Mouse (Mus musculus): ENCODE measurements around the gene Alyref2. TPM values are rescaled to one million over a fixed set of nuclear protein-coding genes. Genes with fewer than 3 reads are reported as not detected.

Alyref2 gene
- polyA plus RNA-seq, 1 experiment from 2014 or later, result 9.3 TPM

DNA sequence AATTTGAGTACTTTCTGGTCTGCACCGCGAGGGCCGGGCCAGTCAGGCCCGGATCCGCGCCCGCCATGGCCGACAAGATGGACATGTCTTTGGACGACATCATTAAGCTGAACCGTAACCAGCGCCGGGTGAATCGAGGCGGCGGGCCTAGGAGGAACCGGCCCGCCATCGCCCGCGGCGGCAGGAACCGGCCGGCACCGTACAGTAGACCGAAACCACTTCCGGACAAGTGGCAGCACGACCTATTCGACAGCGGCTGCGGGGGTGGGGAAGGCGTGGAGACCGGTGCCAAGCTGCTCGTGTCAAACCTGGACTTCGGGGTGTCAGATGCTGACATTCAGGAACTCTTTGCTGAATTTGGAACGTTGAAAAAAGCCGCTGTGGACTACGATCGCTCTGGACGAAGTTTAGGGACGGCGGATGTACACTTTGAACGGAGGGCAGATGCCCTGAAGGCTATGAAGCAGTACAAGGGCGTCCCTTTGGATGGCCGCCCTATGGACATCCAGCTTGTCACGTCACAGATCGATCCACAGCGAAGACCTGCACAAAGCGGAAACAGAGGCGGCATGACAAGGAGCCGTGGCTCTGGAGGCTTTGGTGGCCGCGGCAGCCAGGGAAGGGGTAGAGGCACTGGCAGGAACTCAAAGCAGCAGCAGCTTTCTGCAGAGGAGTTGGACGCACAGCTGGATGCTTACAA, 464 bp downstream of the Alyref2 start:
- DNase-seq (ENCODE audit: low spot score), result peak; percentile 74
- Histone ChIP-seq H3K9me3 (no peaks in the 10 kb centered on the region), H3K36me3 (replicated peaks) (no peaks in the 10 kb centered on the region), H3K27me3 (replicated peaks; ENCODE audit: low read depth, poor library complexity, severe bottlenecking) (no peaks in the 10 kb centered on the region), H3K4me1 (peaks cover 13% of the 10 kb centered on the region), H3K27ac (replicated peaks) (peak overlapping the region; percentile 90), H3K4me3 (peak overlapping the region; percentile 71)
- under 1% methylated on average over 53 of the region's 53 CpGs for WGBS

DNA sequence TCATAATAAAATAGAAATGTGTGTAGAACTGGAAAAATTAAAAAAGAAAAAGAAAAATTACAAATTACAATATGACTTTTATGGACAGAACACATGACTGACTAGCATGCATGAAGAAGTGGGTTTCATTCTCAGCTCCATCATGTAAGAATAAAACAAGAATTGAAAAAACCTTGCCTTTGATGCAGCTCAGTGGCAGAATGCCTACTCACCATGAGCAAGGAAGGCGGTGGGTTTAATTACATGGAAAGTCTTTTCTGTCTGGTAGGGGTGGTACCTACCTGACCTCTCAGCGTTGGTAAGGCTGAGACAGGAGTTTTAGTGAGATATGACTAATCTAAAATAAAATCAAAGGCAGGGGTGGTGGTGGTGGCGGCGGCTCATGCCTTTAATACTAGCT, 1.3 kb downstream of the Alyref2 start:
- no peaks in the 10 kb centered on the region for H3K27me3 ChIP-seq (replicated peaks; ENCODE audit: low read depth, poor library complexity, severe bottlenecking)
- peaks cover 11% of the 10 kb centered on the region for H3K4me1 ChIP-seq
- H3K9me3 ChIP-seq, result no peaks in the 10 kb centered on the region
- no peak overlapping the region for H3K27ac ChIP-seq (replicated peaks)
- DNase-seq (ENCODE audit: low spot score), result no peak
- H3K36me3 ChIP-seq (replicated peaks), result no peaks in the 10 kb centered on the region
- 86% methylated on average over 4 of the region's 4 CpGs for WGBS
- H3K4me3 ChIP-seq, result peak overlapping the region; percentile 71

DNA sequence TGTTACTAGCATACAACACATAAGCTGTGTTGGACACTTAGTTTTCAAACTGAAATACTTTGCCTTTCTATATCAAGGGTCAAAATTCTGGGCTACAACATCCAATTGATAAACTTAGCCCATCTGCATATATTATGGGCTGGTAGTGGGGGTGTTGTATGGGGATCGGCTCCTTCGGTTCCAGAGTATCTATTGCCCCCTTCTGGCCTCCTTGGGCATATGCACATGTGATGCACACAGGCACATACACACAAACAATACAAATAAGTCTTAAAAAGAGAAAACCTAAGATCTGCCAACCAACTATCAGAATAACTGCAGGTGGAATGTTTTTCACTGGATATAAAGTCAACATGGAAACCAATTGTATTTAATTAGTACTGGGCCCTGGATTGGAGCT, 10.0 kb downstream of the Alyref2 start:
- Histone ChIP-seq H3K27ac (replicated peaks) (no peak overlapping the region), H3K9me3 (no peaks in the 10 kb centered on the region), H3K27me3 (replicated peaks; ENCODE audit: low read depth, poor library complexity, severe bottlenecking) (no peaks in the 10 kb centered on the region), H3K4me1 (no peaks in the 10 kb centered on the region), H3K36me3 (replicated peaks) (no peaks in the 10 kb centered on the region), H3K4me3 (no peak overlapping the region)
- WGBS, result 95% methylated on average over 2 of the region's 2 CpGs
- DNase-seq (ENCODE audit: low spot score), result no peak

DNA sequence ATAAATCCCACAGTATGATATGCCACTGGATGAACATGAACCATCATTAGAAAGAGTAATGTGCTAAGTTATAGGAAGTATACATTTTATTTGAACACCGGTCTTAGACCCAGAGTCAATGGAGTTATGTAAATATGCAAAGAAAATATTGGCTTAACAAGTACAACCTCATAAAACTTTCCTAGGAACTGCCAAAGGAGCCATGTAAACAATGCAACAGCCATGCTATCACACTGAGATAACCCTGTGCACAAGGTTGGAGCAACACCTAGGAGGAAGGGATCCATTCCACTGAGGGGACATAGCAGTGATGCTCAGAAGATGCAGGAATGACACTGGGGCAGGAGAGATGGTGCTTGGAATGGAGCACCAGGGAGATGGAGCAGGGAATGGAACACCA, 10.5 kb downstream of the Alyref2 start:
- 86% methylated on average over 1 of the region's 1 CpGs for WGBS

DNA sequence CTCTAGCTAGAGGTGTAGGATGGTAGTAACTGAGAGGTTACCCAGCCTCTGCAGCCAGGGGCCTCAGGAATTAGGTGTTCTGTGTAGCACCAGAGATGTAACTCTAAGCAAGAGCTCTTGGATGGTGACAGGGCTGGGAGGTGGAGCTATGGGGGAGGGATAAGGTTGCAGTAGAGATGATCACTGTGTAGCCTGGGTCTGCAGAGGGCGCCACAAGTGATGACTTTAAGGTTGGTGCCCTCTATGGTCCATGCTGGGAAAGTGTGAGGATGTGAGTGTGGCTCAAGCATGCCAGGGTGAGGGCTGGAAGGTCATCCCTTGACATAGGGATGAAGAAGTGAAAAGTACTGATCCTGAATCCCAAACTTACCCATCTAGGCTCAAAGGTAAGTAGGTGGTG, 11.8 kb downstream of the Alyref2 start:
- WGBS, result 5% methylated on average over 1 of the region's 1 CpGs

More for the DNA sequence above, 10.5 kb downstream of the Alyref2 start:
- Histone ChIP-seq H3K4me3 (no peak overlapping the region), H3K27me3 (replicated peaks; ENCODE audit: low read depth, poor library complexity, severe bottlenecking) (no peaks in the 10 kb centered on the region), H3K4me1 (no peaks in the 10 kb centered on the region), H3K9me3 (no peaks in the 10 kb centered on the region), H3K27ac (replicated peaks) (no peak overlapping the region), H3K36me3 (replicated peaks) (no peaks in the 10 kb centered on the region)
- DNase-seq (ENCODE audit: low spot score), result no peak

DNA sequence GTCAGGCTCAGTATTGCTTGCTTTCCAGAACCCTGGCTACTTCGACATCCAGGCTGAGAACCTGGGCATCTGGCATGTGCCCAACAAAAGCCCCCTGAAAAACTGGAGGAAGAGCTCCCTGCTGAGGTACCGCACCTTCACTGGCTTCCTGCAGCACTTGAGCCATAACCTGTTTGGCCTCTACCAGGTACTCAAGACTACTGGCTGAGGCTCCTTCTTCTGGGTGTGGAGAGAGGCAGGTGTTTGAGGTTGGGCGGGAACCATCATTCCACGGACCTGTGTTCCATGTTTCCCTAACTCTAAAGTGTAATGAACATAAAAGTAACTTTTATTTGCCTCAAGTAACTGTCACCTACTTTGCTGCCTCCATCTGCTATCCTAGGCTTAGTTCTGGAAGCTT, 12.3 kb downstream of the Alyref2 start:
- H3K4me1 ChIP-seq, result no peaks in the 10 kb centered on the region
- H3K27ac ChIP-seq (replicated peaks), result no peak overlapping the region
- 88% methylated on average over 4 of the region's 4 CpGs for WGBS
- H3K9me3 ChIP-seq, result no peaks in the 10 kb centered on the region
- no peaks in the 10 kb centered on the region for H3K27me3 ChIP-seq (replicated peaks; ENCODE audit: low read depth, poor library complexity, severe bottlenecking)
- H3K36me3 ChIP-seq (replicated peaks), result no peaks in the 10 kb centered on the region
- no peak overlapping the region for H3K4me3 ChIP-seq
- DNase-seq (ENCODE audit: low spot score), result no peak

More for the DNA sequence above, 11.8 kb downstream of the Alyref2 start:
- H3K27me3 ChIP-seq (replicated peaks; ENCODE audit: low read depth, poor library complexity, severe bottlenecking), result no peaks in the 10 kb centered on the region
- H3K36me3 ChIP-seq (replicated peaks), result no peaks in the 10 kb centered on the region
- no peak for DNase-seq (ENCODE audit: low spot score)
- no peak overlapping the region for H3K4me3 ChIP-seq
- H3K9me3 ChIP-seq, result no peaks in the 10 kb centered on the region
- no peaks in the 10 kb centered on the region for H3K4me1 ChIP-seq
- H3K27ac ChIP-seq (replicated peaks), result no peak overlapping the region

DNA sequence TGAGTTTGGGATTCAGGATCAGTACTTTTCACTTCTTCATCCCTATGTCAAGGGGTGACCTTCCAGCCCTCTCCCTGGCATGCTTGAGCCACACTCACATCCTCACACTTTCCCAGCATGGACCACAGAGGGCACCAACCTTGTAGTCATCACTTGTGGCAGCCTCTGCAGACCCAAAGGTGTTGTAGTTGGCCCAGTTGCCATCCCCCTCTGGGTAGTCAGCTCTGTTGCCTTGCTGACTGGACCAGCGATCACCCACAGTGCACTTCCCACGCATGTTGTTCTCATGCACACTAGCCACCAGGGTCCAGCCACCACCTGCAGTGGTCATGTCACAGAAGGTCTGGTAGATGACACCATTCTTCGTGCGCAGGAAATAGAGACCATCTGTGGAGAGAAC, 28.1 kb downstream of the Alyref2 start:
- DNase-seq (ENCODE audit: low spot score), result no peak
- Histone ChIP-seq H3K9me3 (no peaks in the 10 kb centered on the region), H3K27ac (replicated peaks) (no peak overlapping the region), H3K36me3 (replicated peaks) (no peaks in the 10 kb centered on the region), H3K4me1 (no peaks in the 10 kb centered on the region), H3K4me3 (no peak overlapping the region), H3K27me3 (replicated peaks; ENCODE audit: low read depth, poor library complexity, severe bottlenecking) (no peaks in the 10 kb centered on the region)
- 93% methylated on average over 4 of the region's 4 CpGs for WGBS

DNA sequence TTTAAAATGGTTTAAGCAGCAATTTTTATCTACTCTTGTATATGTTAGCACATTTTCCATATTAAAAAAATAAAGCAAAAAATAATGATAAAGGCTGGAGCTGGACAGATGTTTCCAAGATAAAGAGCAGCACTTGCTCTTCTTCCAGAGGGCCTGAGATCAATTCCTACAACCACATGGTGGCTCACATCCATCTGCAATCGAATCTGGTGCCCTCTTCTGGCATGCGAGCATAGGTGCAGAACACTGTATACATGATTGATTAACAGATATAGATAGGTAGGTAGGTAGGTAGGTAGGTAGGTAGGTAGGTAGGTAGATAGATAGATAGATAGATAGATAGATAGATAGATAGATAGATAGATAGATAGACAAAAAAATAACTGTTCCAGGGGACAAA, 29.6 kb downstream of the Alyref2 start:
- Histone ChIP-seq H3K9me3 (no peaks in the 10 kb centered on the region), H3K4me1 (no peaks in the 10 kb centered on the region), H3K27ac (replicated peaks) (no peak overlapping the region), H3K4me3 (no peak overlapping the region), H3K27me3 (replicated peaks; ENCODE audit: low read depth, poor library complexity, severe bottlenecking) (no peaks in the 10 kb centered on the region), H3K36me3 (replicated peaks) (no peaks in the 10 kb centered on the region)
- no peak for DNase-seq (ENCODE audit: low spot score)
- WGBS, result 61% methylated on average over 2 of the region's 2 CpGs

DNA sequence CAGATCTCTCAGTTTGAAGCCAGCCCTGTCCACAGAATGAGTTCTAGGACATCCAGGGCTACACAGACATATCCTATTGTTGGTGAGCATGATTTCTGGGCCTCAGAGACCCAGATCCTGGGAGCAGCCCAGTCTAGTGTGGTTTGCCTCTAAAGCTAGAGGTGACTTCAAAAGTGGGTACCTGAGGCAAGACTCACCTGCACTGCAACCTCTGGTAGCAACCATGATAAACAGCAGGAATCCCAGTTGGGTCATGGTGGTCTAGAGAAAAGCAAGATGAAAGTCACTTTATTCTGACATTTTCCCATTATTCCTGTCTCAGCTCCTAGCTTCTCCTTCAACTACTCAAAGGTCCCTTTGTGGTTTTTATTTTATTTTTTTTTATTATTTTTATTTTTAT, 31.3 kb downstream of the Alyref2 start:
- Histone ChIP-seq H3K9me3 (peaks cover 11% of the 10 kb centered on the region; the same call in 1 of the 2 replicates), H3K27ac (replicated peaks) (no peak overlapping the region)

DNA sequence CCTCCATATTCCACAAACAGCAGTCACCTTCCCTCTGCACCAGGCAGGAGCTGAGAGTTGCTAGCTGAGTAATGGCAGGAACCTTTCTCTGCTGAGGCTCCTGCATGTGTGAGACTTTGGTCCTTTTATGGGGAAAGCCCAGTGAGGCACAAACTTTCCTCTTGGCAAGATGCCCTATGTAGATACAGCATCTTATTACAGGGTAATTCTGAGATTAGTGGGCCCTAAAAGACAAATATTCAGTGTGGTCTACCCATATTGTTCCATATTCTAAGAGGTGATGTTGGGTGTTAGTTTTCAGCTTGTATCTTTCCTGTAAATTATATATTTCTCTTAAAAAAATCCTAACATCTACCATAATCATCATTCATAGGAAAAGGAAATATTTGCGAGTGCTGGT, 31.9 kb downstream of the Alyref2 start, which contains the start of gene Itln1:
Gene Itln1 (minus strand): TSS at position 101 of the 400 bp plus-strand sequence.
- Histone ChIP-seq H3K4me1 (no peaks in the 10 kb centered on the region), H3K27ac (replicated peaks) (no peak within 1 kb of the TSS), H3K4me3 (no peak within 1 kb of the TSS), H3K9me3 (peaks cover 17% of the 10 kb centered on the region), H3K27me3 (replicated peaks; ENCODE audit: low read depth, poor library complexity, severe bottlenecking) (no peaks in the 10 kb centered on the region), H3K36me3 (replicated peaks) (no peaks in the 10 kb centered on the region)
- DNase-seq (ENCODE audit: low spot score), result no peak
- WGBS, result 96% methylated on average over 1 of the region's 1 CpGs

More for the DNA sequence above, 31.3 kb downstream of the Alyref2 start:
- Histone ChIP-seq H3K27me3 (replicated peaks; ENCODE audit: low read depth, poor library complexity, severe bottlenecking) (no peaks in the 10 kb centered on the region), H3K4me1 (no peaks in the 10 kb centered on the region), H3K4me3 (no peak overlapping the region), H3K36me3 (replicated peaks) (no peaks in the 10 kb centered on the region)
- no peak for DNase-seq (ENCODE audit: low spot score)

DNA sequence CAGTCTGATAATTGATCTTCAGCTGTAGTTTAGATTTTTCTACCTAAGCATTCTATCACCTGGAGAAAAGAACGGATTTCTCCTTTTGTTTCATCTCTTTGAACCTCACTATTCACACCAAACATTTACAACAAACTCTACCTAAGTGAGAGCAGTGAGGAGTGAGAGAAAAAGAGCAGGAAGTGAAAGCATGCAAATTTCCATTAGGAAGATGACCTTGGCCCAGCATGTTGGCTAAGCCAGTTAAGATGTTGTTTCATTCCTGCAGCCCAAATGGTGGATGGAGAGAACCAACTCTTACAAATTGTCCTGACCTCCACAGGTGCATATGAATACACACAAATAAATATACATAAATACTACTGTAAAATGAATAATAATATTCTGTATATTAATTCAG, 37.4 kb downstream of the Alyref2 start:
- Histone ChIP-seq H3K27ac (replicated peaks) (no peak overlapping the region), H3K9me3 (peaks cover 18% of the 10 kb centered on the region), H3K27me3 (replicated peaks; ENCODE audit: low read depth, poor library complexity, severe bottlenecking) (no peaks in the 10 kb centered on the region), H3K4me1 (no peaks in the 10 kb centered on the region), H3K4me3 (no peak overlapping the region), H3K36me3 (replicated peaks) (no peaks in the 10 kb centered on the region)
- 83% methylated on average over 1 of the region's 1 CpGs for WGBS
- DNase-seq (ENCODE audit: low spot score), result no peak

DNA sequence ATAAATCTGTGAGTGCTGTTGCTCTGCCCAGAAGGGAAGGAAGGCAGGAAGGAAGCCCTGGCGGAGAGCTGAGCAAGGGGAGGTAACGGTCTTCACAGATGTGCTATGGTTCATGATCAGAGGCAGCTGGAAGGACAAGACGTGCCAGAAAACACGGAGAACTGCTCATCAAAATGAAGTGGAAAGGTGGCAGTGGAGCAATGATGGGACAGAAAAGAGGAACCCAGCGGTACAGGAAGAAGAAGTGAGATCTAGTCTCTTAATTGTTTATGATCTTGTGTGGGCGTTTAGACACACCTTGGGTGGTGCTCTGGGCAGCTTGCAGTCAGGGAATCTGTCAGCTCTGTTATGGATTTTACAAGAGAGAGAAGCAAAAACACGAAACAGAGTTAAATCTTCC, 48.0 kb downstream of the Alyref2 start:
- H3K27ac ChIP-seq (replicated peaks), result no peak overlapping the region
- H3K27me3 ChIP-seq (replicated peaks; ENCODE audit: low read depth, poor library complexity, severe bottlenecking), result no peaks in the 10 kb centered on the region
- H3K9me3 ChIP-seq, result peaks cover 4% of the 10 kb centered on the region; the same call in 1 of the 2 replicates
- no peaks in the 10 kb centered on the region for H3K4me1 ChIP-seq
- no peaks in the 10 kb centered on the region for H3K36me3 ChIP-seq (replicated peaks)
- DNase-seq (ENCODE audit: low spot score), result no peak
- no peak overlapping the region for H3K4me3 ChIP-seq
- 87% methylated on average over 7 of the region's 7 CpGs for WGBS

DNA sequence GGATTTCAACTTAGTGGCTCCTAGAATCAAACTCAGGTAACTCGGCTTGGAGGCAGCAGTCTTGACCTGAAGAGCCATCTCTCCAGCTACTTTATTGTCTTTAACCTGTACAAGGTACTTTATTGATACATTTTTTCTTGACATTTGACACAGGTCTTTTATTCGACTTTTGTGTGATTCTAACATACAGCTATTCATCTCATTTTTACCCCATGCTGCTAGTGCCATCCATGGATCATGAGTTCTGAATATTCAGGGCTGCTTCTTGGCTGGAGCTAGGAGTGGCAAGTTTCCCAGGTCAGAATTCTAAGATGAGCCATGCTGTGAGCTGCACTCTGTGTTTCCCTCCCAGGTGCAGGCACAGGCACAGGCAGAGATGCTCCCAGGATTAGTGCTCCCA, 49.0 kb downstream of the Alyref2 start:
- no peak for DNase-seq (ENCODE audit: low spot score)
- Histone ChIP-seq H3K27me3 (replicated peaks; ENCODE audit: low read depth, poor library complexity, severe bottlenecking) (no peaks in the 10 kb centered on the region), H3K27ac (replicated peaks) (no peak overlapping the region), H3K4me3 (no peak overlapping the region), H3K4me1 (no peaks in the 10 kb centered on the region), H3K36me3 (replicated peaks) (no peaks in the 10 kb centered on the region), H3K9me3 (peaks cover 4% of the 10 kb centered on the region; the same call in 1 of the 2 replicates)
- 89% methylated on average over 2 of the region's 2 CpGs for WGBS

All from embryonic facial prominence, embryonic 10.5 days (tissue).